Mouse (Mus musculus) spleen, adult 2 months (tissue): ENCODE results near the gene Pth2. TPM values are rescaled to one million over a fixed set of nuclear protein-coding genes. Genes with fewer than 3 reads are reported as not detected.

Experiments used
- DNase-seq, 2 experiments: peaks; one replicate each; pipeline versions ENCODE4 v3.0.0 to v3.0.0-alpha.2; 2012 to 2021; ENCODE audit warnings: low spot score in 2 of 2, low read depth in 1 of 2
- H3K27ac ChIP-seq: fragments of 200-500 bp; 2 replicates; pipeline ENCODE4 v1.5.1; 2012; ENCODE audit warnings: low read length, inconsistent platforms; ENCODE audit not compliant: insufficient read depth
- H3K27me3 ChIP-seq: fragments of 200-500 bp; 2 replicates; pipeline ENCODE4 v1.6.1; 2012; ENCODE audit warnings: mild to moderate bottlenecking, moderate library complexity, low read length, inconsistent platforms; ENCODE audit not compliant: control insufficient read depth, insufficient read depth
- H3K36me3 ChIP-seq: fragments of 200-500 bp; 2 replicates; pipeline ENCODE4 v1.6.1; 2012; ENCODE audit warnings: mild to moderate bottlenecking, low read length, inconsistent platforms; ENCODE audit not compliant: control insufficient read depth, insufficient read depth
- H3K4me1 ChIP-seq: fragments of 200-500 bp; 2 replicates; pipeline ENCODE4 v1.6.1; 2011; ENCODE audit warnings: inconsistent platforms; ENCODE audit not compliant: control insufficient read depth, insufficient read depth, insufficient read length
- H3K4me3 ChIP-seq: fragments of 200-500 bp; 2 replicates; pipeline ENCODE4 v1.5.1; 2011; ENCODE audit warnings: mild to moderate bottlenecking, inconsistent platforms; ENCODE audit not compliant: insufficient read depth, insufficient read length; ENCODE audit errors: extremely low read depth
- CTCF ChIP-seq: fragments of 200-500 bp; IDR thresholded peaks from 2 replicates; pipeline ENCODE4 v1.5.1; 2011; ENCODE audit warnings: mild to moderate bottlenecking, inconsistent platforms; ENCODE audit not compliant: insufficient read depth, insufficient read length, insufficient replicate concordance; ENCODE audit errors: extremely low read depth
- POLR2A ChIP-seq: fragments of 200-500 bp; IDR thresholded peaks from 2 replicates; pipeline ENCODE4 v1.6.1; 2011; ENCODE audit warnings: low read depth, low read length, inconsistent platforms
- WGBS: fragments of 180-500 bp; shearing (Covaris S2); methylation state at CpG from one replicate; pipeline ENCODE4 v1.1.7; 2018; 5-methylcytosine and 5-hydroxymethylcytosine counted together
- polyA plus RNA-seq: library from polyadenylated mRNA; depleted of rRNA; stranded (reverse); fragments of >200 nt; gene quantifications from 2 replicates; pipeline ENCODE4 v1.2.3, GENCODE M21; 2012

Gene Pth2
- polyA plus RNA-seq, 1 experiment, result not detected

- no peak for DNase-seq
- TF ChIP-seq POLR2A (no peak), CTCF (no peak)
- Histone ChIP-seq H3K27ac (no peak within 1 kb of the TSS), H3K27me3 (peaks cover 8% of the 10 kb centered on the region), H3K4me1 (peaks cover 17% of the 10 kb centered on the region; the same call in 1 of the 2 replicates), H3K4me3 (peak within 1 kb of the TSS; percentile 27; the same call in 1 of the 2 replicates), H3K36me3 (no peaks in the 10 kb centered on the region)
- WGBS, result 6% methylated on average over 17 of the region's 17 CpGs
These were observed 31.1 kb downstream of the Pth2 start, which contains the start of gene Dkkl1 for GRCm38 (mm10) chr7:45211851-45212251. Gene Dkkl1 (minus strand): TSS chr7:45212147.

GRCm38 (mm10) chr7:45212356-45212755 is 31.6 kb downstream of the Pth2 start:
- no peak overlapping the region for H3K27ac ChIP-seq
- peaks cover 17% of the 10 kb centered on the region; the same call in 1 of the 2 replicates for H3K4me1 ChIP-seq
- TF ChIP-seq CTCF (no peak), POLR2A (no peak)
- DNase-seq, result no peak
- 90% methylated on average over 7 of the region's 7 CpGs for whole genome bisulfite sequencing
- H3K36me3 ChIP-seq, result no peaks in the 10 kb centered on the region
- no peak overlapping the region for H3K4me3 ChIP-seq
- H3K27me3 ChIP-seq, result peaks cover 8% of the 10 kb centered on the region

GRCm38 (mm10) chr7:45213708-45214107 is 32.9 kb downstream of the Pth2 start:
- H3K27me3 ChIP-seq, result peaks cover 8% of the 10 kb centered on the region
- no peaks in the 10 kb centered on the region for H3K36me3 ChIP-seq
- 95% methylated on average over 5 of the region's 5 CpGs for WGBS
- DNase-seq, result no peak
- H3K27ac ChIP-seq, result no peak overlapping the region
- TF ChIP-seq POLR2A (no peak), CTCF (no peak)
- H3K4me3 ChIP-seq, result no peak overlapping the region
- peaks cover 17% of the 10 kb centered on the region; the same call in 1 of the 2 replicates for H3K4me1 ChIP-seq

- H3K4me3 ChIP-seq, result peak within 1 kb of the TSS; percentile 40; the same call in 1 of the 2 replicates
- TF ChIP-seq CTCF (no peak), POLR2A (no peak)
- peaks cover 17% of the 10 kb centered on the region; the same call in 1 of the 2 replicates for H3K4me1 ChIP-seq
- no peak within 1 kb of the TSS for H3K27ac ChIP-seq
- peaks cover 8% of the 10 kb centered on the region for H3K27me3 ChIP-seq
- WGBS, result 11% methylated on average over 54 of the region's 55 CpGs
- DNase-seq, result no peak
- H3K36me3 ChIP-seq, result no peaks in the 10 kb centered on the region
These were observed 35.1 kb downstream of the Pth2 start, which contains the start of gene Tead2 for GRCm38 (mm10) chr7:45215673-45216441. Gene Tead2 (plus strand): TSS chr7:45215753.

DNA sequence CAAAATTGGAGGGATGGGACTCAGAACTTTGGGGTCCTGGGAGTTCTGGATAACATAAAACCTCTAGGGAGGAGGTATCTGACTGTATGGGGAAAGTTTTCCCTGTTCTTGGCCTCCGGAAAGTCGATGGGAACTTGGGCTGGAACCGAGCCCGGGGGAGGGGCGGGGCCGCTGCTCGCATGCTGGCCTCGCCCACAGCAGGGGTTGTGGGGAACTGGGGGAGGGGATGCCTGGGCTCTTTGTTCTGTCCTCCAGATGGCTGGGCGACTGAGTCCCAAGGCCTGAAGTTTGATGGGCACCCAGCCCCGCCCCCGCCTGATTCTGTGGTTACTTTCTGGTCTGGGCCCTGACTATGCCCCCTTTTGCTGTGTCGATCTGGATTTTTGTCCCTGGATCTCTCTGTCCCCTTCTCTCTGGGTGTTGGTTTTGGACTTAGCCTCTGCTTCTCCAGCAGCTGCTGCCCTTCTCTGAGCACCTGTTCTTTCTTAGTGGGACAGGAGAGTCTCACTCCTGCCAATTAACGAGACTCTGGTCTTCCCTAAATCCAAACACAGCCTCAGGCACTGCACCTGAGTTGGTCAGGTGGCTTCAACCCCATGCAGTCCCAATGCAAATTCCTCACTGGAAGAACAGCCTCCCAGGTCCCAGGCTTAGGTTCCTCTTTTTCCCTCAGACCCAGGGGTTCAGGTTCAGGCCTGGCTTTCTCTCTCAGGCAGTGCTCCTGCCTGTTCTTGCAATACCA is 35.8 kb downstream of the Pth2 start:
- Histone ChIP-seq H3K4me3 (no peak overlapping the region), H3K36me3 (no peaks in the 10 kb centered on the region), H3K27ac (no peak overlapping the region), H3K27me3 (peaks cover 8% of the 10 kb centered on the region), H3K4me1 (peaks cover 12% of the 10 kb centered on the region; the same call in 1 of the 2 replicates)
- TF ChIP-seq POLR2A (no peak), CTCF (no peak)
- DNase-seq, result no peak
- 18% methylated on average over 13 of the region's 13 CpGs for WGBS

DNA sequence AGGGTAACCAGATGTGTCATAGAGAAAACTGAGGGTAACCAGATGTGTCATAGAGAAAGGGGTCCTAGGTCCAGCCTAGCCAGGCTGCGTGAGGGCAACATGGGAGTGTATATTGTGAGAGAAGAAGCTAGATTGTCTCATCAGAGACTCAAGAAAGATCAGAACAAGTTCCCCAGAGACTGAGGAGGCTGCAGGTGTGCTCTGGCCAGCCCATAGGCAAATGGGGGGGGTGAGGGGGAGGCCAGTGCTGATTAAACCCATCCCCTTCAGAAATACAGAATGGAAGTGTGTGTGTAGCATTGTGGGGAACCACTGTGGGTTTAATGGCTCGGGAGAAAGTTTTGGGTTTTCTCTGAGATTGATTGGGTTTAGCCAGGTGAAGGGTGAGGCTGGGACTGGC is 40.9 kb downstream of the Pth2 start:
- Histone ChIP-seq H3K4me3 (no peak overlapping the region), H3K27me3 (no peaks in the 10 kb centered on the region), H3K4me1 (peaks cover 5% of the 10 kb centered on the region; the same call in 1 of the 2 replicates), H3K36me3 (no peaks in the 10 kb centered on the region), H3K27ac (no peak overlapping the region)
- DNase-seq, result no peak
- 24% methylated on average over 2 of the region's 2 CpGs for WGBS
- TF ChIP-seq POLR2A (no peak), CTCF (no peak)
